Mouse (Mus musculus): ENCODE data around the gene Gm14597. TPM values are rescaled to one million over a fixed set of nuclear protein-coding genes. Genes with fewer than 3 reads are reported as not detected.
"Not testable (repeated sequence)": the region's sequence is repeated elsewhere in the genome, so short reads cannot be mapped to it uniquely, and the experiment has no call there.

Gm14597 gene
- not detected for polyA plus RNA-seq (2012; fragmentation: generic; extraction: Trizol)

GRCm38 (mm10) chrX:53608879-53609278, at the start of gene Gm14597:
Gm14597 (minus strand) TSS chrX:53608979.
- peak within 1 kb of the TSS; percentile 50 for H3K4me2 ChIP-seq (ENCODE audit: low read depth)
- not testable (repeated sequence) for H3K4me3 ChIP-seq; H3K36me3 ChIP-seq (ENCODE audit: control insufficient read depth, insufficient read depth); H3ac ChIP-seq (ENCODE audit: control insufficient read depth, insufficient read length); H3K27me3 ChIP-seq (ENCODE audit: control insufficient read depth, insufficient read depth, insufficient read length); H3K79me2 ChIP-seq (ENCODE audit: control insufficient read depth, insufficient read depth)

GRCm38 (mm10) chrX:53652917-53653316, 44.1 kb upstream of the Gm14597 start:
- not testable (repeated sequence) for H3K27me3 ChIP-seq (ENCODE audit: control insufficient read depth, insufficient read depth, insufficient read length); H3K4me3 ChIP-seq; H3K79me2 ChIP-seq (ENCODE audit: control insufficient read depth, insufficient read depth); H3K4me2 ChIP-seq (ENCODE audit: low read depth); H3ac ChIP-seq (ENCODE audit: control insufficient read depth, insufficient read length); H3K36me3 ChIP-seq (ENCODE audit: control insufficient read depth, insufficient read depth)

- H3K4me2 ChIP-seq (ENCODE audit: low read depth): no peak overlapping the region
- TF ChIP-seq SRF (IDR thresholded peaks at IDR 0.05; ENCODE audit: control insufficient read depth, insufficient read length, low read depth): no peak
- TF ChIP-seq REST (IDR thresholded peaks at IDR 0.05; ENCODE audit: insufficient read depth, insufficient read length): no peak
- TF ChIP-seq USF1 (IDR thresholded peaks at IDR 0.05; ENCODE audit: low read depth): no peak
- TF ChIP-seq MAX (IDR thresholded peaks at IDR 0.05; ENCODE audit: low read depth): no peak
- no peak for TF ChIP-seq MYOD1 (IDR thresholded peaks at IDR 0.05; ENCODE audit: control insufficient read depth in 1 of 3, insufficient read length in 2 of 3, low read depth in 2 of 3)
- no peak for TF ChIP-seq POLR2AphosphoS2 (IDR thresholded peaks at IDR 0.05; ENCODE audit: insufficient read length, low read depth)
- TF ChIP-seq TCF12 (IDR thresholded peaks at IDR 0.05; ENCODE audit: insufficient read depth, poor library complexity, severe bottlenecking): no peak
- no peaks in the 10 kb centered on the region for H3K27me3 ChIP-seq (ENCODE audit: control insufficient read depth, insufficient read depth, insufficient read length)
- H3K79me2 ChIP-seq (ENCODE audit: control insufficient read depth, insufficient read depth): no peaks in the 10 kb centered on the region
- H3ac ChIP-seq (ENCODE audit: control insufficient read depth, insufficient read length): no peak overlapping the region
- no peak overlapping the region for H3K4me3 ChIP-seq
- H3K36me3 ChIP-seq (ENCODE audit: control insufficient read depth, insufficient read depth): no peaks in the 10 kb centered on the region
These were observed 37.1 kb upstream of the Gm14597 start for GRCm38 (mm10) chrX:53645885-53646284.

- H3K36me3 ChIP-seq (ENCODE audit: control insufficient read depth, insufficient read depth); H3K27me3 ChIP-seq (ENCODE audit: control insufficient read depth, insufficient read depth, insufficient read length); H3K4me3 ChIP-seq; H3ac ChIP-seq (ENCODE audit: control insufficient read depth, insufficient read length); H3K79me2 ChIP-seq (ENCODE audit: control insufficient read depth, insufficient read depth): not testable (repeated sequence)
- H3K4me2 ChIP-seq (ENCODE audit: low read depth): peak within 1 kb of the TSS; percentile 68
These were observed 34.5 kb upstream of the Gm14597 start, which contains the start of gene Rtl8a for GRCm38 (mm10) chrX:53642980-53643961. Rtl8a (minus strand) TSS chrX:53643682.

- H3K79me2 ChIP-seq (ENCODE audit: control insufficient read depth, insufficient read depth); H3K27me3 ChIP-seq (ENCODE audit: control insufficient read depth, insufficient read depth, insufficient read length); H3K4me2 ChIP-seq (ENCODE audit: low read depth); H3K4me3 ChIP-seq; H3ac ChIP-seq (ENCODE audit: control insufficient read depth, insufficient read length); H3K36me3 ChIP-seq (ENCODE audit: control insufficient read depth, insufficient read depth): not testable (repeated sequence)
These were observed 33.8 kb upstream of the Gm14597 start for GRCm38 (mm10) chrX:53642604-53642979.

- not testable (repeated sequence) for H3K4me2 ChIP-seq (ENCODE audit: low read depth); H3K36me3 ChIP-seq (ENCODE audit: control insufficient read depth, insufficient read depth); H3K4me3 ChIP-seq; H3K79me2 ChIP-seq (ENCODE audit: control insufficient read depth, insufficient read depth); H3K27me3 ChIP-seq (ENCODE audit: control insufficient read depth, insufficient read depth, insufficient read length); H3ac ChIP-seq (ENCODE audit: control insufficient read depth, insufficient read length)
These were observed 29.3 kb upstream of the Gm14597 start for GRCm38 (mm10) chrX:53638107-53638506.

- not testable (repeated sequence) for H3K4me2 ChIP-seq (ENCODE audit: low read depth)
These were observed 2.6 kb upstream of the Gm14597 start for GRCm38 (mm10) chrX:53611395-53611794.

GRCm38 (mm10) chrX:53610571-53610970, 1.8 kb upstream of the Gm14597 start:
- no peaks in the 10 kb centered on the region for H3K79me2 ChIP-seq (ENCODE audit: control insufficient read depth, insufficient read depth)
- TF ChIP-seq POLR2AphosphoS2 (IDR thresholded peaks at IDR 0.05; ENCODE audit: insufficient read length, low read depth): no peak
- no peak for TF ChIP-seq REST (IDR thresholded peaks at IDR 0.05; ENCODE audit: insufficient read depth, insufficient read length)
- TF ChIP-seq TCF12 (IDR thresholded peaks at IDR 0.05; ENCODE audit: insufficient read depth, poor library complexity, severe bottlenecking): no peak
- TF ChIP-seq SRF (IDR thresholded peaks at IDR 0.05; ENCODE audit: control insufficient read depth, insufficient read length, low read depth): no peak
- no peak for TF ChIP-seq TCF3 (IDR thresholded peaks at IDR 0.05; ENCODE audit: insufficient read length, low read depth)
- no peak for TF ChIP-seq MAX (IDR thresholded peaks at IDR 0.05; ENCODE audit: low read depth)
- no peak for TF ChIP-seq POLR2A (IDR thresholded peaks at IDR 0.05; ENCODE audit: insufficient read length, low read depth)
- TF ChIP-seq CEBPB (IDR thresholded peaks at IDR 0.05; ENCODE audit: insufficient read depth, poor library complexity, severe bottlenecking): no peak
- TF ChIP-seq MYOG (IDR thresholded peaks at IDR 0.05; ENCODE audit: control insufficient read depth in 1 of 3, insufficient read depth in 1 of 3, insufficient read length in 2 of 3, low read depth in 2 of 3): no peak
- no peak for TF ChIP-seq MYOD1 (IDR thresholded peaks at IDR 0.05; ENCODE audit: control insufficient read depth in 1 of 3, insufficient read length in 2 of 3, low read depth in 2 of 3)
- no peak for TF ChIP-seq USF1 (IDR thresholded peaks at IDR 0.05; ENCODE audit: low read depth)
- TF ChIP-seq E2F4 (IDR thresholded peaks at IDR 0.05; ENCODE audit: insufficient read depth): no peak

More at GRCm38 (mm10) chrX:53611395-53611794, 2.6 kb upstream of the Gm14597 start:
- H3K36me3 ChIP-seq (ENCODE audit: control insufficient read depth, insufficient read depth); H3K79me2 ChIP-seq (ENCODE audit: control insufficient read depth, insufficient read depth); H3ac ChIP-seq (ENCODE audit: control insufficient read depth, insufficient read length); H3K4me3 ChIP-seq; H3K27me3 ChIP-seq (ENCODE audit: control insufficient read depth, insufficient read depth, insufficient read length): not testable (repeated sequence)

More at GRCm38 (mm10) chrX:53610571-53610970, 1.8 kb upstream of the Gm14597 start:
- Histone ChIP-seq H3K27me3 (ENCODE audit: control insufficient read depth, insufficient read depth, insufficient read length) (no peaks in the 10 kb centered on the region), H3K36me3 (ENCODE audit: control insufficient read depth, insufficient read depth) (no peaks in the 10 kb centered on the region), H3ac (ENCODE audit: control insufficient read depth, insufficient read length) (no peak overlapping the region), H3K4me2 (ENCODE audit: low read depth) (no peak overlapping the region), H3K4me3 (no peak overlapping the region)

Measured in myocyte (in vitro differentiated cells).